27 mouse cellular contexts compared by ENCODE assay signal in genomic region chr3:131117352-131117751, GRCm38 (mm10). TPM values are rescaled to one million over a fixed set of nuclear protein-coding genes. Genes with fewer than 3 reads are reported as not detected.
A peak's percentile ranks its signal among the peaks of the same experiment; 100 is the strongest.
DNase-seq lines count a peak whose midpoint lies in the region; ATAC-seq and TF ChIP-seq lines count a peak whose summit lies in the region.
"Had no signal": no experiment of that assay in that cellular context is flagged by ENCODE, and none has a peak within 500 bp of the region (broad histone marks: within the 10 kb centered on the region; RNA-seq: fewer than 3 reads in every experiment).

No protein-coding gene starts in this region.

- in situ Hi-C loops in CH12.LX (cut with MboI; ENCODE audit: low pct_ligation_motif_present, low pct_unique_long_range_greater_than_20kb, low sequenced_read_pairs) = no loop called here

- TF ChIP-seq EP300 in CH12.LX (IDR thresholded peaks at IDR 0.05; ENCODE audit: low read length) = no peak

- peak overlapping the region; percentile 56 for H3K27ac ChIP-seq in spleen, adult 2 months (ENCODE audit: insufficient read depth, low read length)
- peak overlapping the region; percentile 93 for H3K27ac ChIP-seq in CH12.LX (ENCODE audit: insufficient read depth, low read depth)
- no peak overlapping the region for H3K27ac ChIP-seq in embryonic facial prominence, embryonic 13.5 days
- H3K27ac ChIP-seq in midbrain, embryonic 16.5 days (ENCODE audit: low read length) = no peak overlapping the region
- H3K27ac ChIP-seq: forebrain, embryonic 12.5 days; hindbrain, embryonic 15.5 days; intestine, embryonic 15.5 days; layer of hippocampus, adult 2 months; macrophage; neural tube, embryonic 15.5 days; stomach, embryonic 15.5 days had no signal

- DNase-seq in spleen, adult 2 months (ENCODE audit: low read depth in 1 of 2, low spot score in 2 of 2) = no peak
- no peak for DNase-seq in spleen, postnatal 14 days (ENCODE audit: low spot score in 2 of 2)
- DNase-seq in CH12.LX (ENCODE audit: extremely low read depth) = no peak
- DNase-seq in layer of hippocampus, adult 11-12 months (ENCODE audit: low spot score) = no peak
- no peak for DNase-seq in retina, embryonic 14.5 days (ENCODE audit: low spot score)
- no peak for DNase-seq in ovary, postnatal 36 days (ENCODE audit: low spot score)
- DNase-seq: adrenal gland, postnatal 14 days; cerebellum, adult 2 months; heart, postnatal 4 days; kidney, adult 9 months; kidney, postnatal 14 days; liver, postnatal 0 days; right cerebral cortex, postnatal 14 days had no signal

- no peak for TF ChIP-seq RAD21 in CH12.LX (IDR thresholded peaks at IDR 0.05; ENCODE audit: low read depth, low read length)

- no peak for ATAC-seq in embryonic facial prominence, embryonic 13.5 days (ENCODE audit: insufficient number of reproducible peaks, insufficient read depth, low FRiP score, low TSS enrichment, low read depth)
- ATAC-seq in midbrain, embryonic 16.5 days = no peak
- ATAC-seq: intestine, embryonic 15.5 days; liver, postnatal 0 days; lung, postnatal 0 days; Patski had no signal

- TF ChIP-seq POLR2A in spleen, adult 2 months (IDR thresholded peaks at IDR 0.05; ENCODE audit: low read depth, low read length) = no peak
- TF ChIP-seq POLR2A in CH12.LX (IDR thresholded peaks at IDR 0.05; ENCODE audit: low read depth, low read length) = no peak

- peaks cover 3% of the 10 kb centered on the region for H3K9me3 ChIP-seq in CH12.LX (replicated peaks; ENCODE audit: low read length)
- H3K9me3 ChIP-seq in embryonic facial prominence, embryonic 13.5 days = no peaks in the 10 kb centered on the region
- no peaks in the 10 kb centered on the region for H3K9me3 ChIP-seq in midbrain, embryonic 16.5 days (replicated peaks; ENCODE audit: control insufficient read depth, low read length, poor library complexity, severe bottlenecking)
- H3K9me3 ChIP-seq: forebrain, embryonic 12.5 days; hindbrain, embryonic 15.5 days; intestine, embryonic 15.5 days; neural tube, embryonic 15.5 days; stomach, embryonic 15.5 days had no signal

- H3K79me2 ChIP-seq in CH12.LX (replicated peaks; ENCODE audit: control insufficient read depth, extremely low read depth, insufficient read depth, poor library complexity, severe bottlenecking) = peaks cover 41% of the 10 kb centered on the region

- H3K4me2 ChIP-seq in CH12.LX (ENCODE audit: insufficient read depth, low read depth, poor library complexity, severe bottlenecking) = peak overlapping the region; percentile 80
- peak overlapping the region; percentile 82 for H3K4me2 ChIP-seq in embryonic facial prominence, embryonic 13.5 days
- peak overlapping the region; percentile 39; the same call in 1 of the 2 replicates for H3K4me2 ChIP-seq in midbrain, embryonic 16.5 days (ENCODE audit: low read length)
- H3K4me2 ChIP-seq: forebrain, embryonic 12.5 days; hindbrain, embryonic 15.5 days; intestine, embryonic 15.5 days; liver, embryonic 11.5 days; neural tube, embryonic 15.5 days; stomach, embryonic 15.5 days had no signal

- TF ChIP-seq CTCF in spleen, adult 2 months (IDR thresholded peaks at IDR 0.05; ENCODE audit: extremely low read depth, insufficient read depth, insufficient read length, insufficient replicate concordance) = no peak
- TF ChIP-seq CTCF in CH12.LX (conservative IDR thresholded peaks at IDR 0.05 in 1 of 2, IDR thresholded peaks at IDR 0.05 in 1 of 2; ENCODE audit: low read depth in 2 of 2, low read length in 2 of 2) = no peak

- H3K4me3 ChIP-seq in spleen, adult 2 months (ENCODE audit: extremely low read depth, insufficient read depth, insufficient read length) = peak overlapping the region; percentile 17; the same call in 1 of the 2 replicates
- no peak overlapping the region for H3K4me3 ChIP-seq in CH12.LX (replicated peaks in 1 of 3; ENCODE audit: low read depth in 2 of 3, low read length in 2 of 3, poor library complexity in 1 of 3)
- peak overlapping the region; percentile 30 for H3K4me3 ChIP-seq in embryonic facial prominence, embryonic 13.5 days
- H3K4me3 ChIP-seq in midbrain, embryonic 16.5 days (ENCODE audit: low read depth, low read length) = no peak overlapping the region
- H3K4me3 ChIP-seq: erythroblast, embryonic 14.5 days; forebrain, embryonic 12.5 days; hindbrain, embryonic 15.5 days; intestine, embryonic 15.5 days; layer of hippocampus, adult 2 months; neural tube, embryonic 15.5 days; stomach, embryonic 15.5 days had no signal

- dilution Hi-C loops in CH12.LX (cut with MboI; ENCODE audit: extremely low pct_ligation_motif_present, extremely low pct_unique_long_range_greater_than_20kb, low sequenced_read_pairs) = no loop called here

- peaks cover 12% of the 10 kb centered on the region for H3K4me1 ChIP-seq in spleen, adult 2 months (ENCODE audit: control insufficient read depth, insufficient read depth, insufficient read length)
- H3K4me1 ChIP-seq in CH12.LX (ENCODE audit: control insufficient read depth in 1 of 2, insufficient read depth in 2 of 2) = peaks cover 14 to 42% of the 10 kb centered on the region in 2 experiments
- peaks cover 50% of the 10 kb centered on the region for H3K4me1 ChIP-seq in embryonic facial prominence, embryonic 13.5 days
- peaks cover 7% of the 10 kb centered on the region for H3K4me1 ChIP-seq in midbrain, embryonic 16.5 days (ENCODE audit: control insufficient read depth, insufficient read depth, low read length)

- 0 out of 2 replicates have a peak, but pooled peaks cover 1% of the 10 kb centered on the region for H3K36me3 ChIP-seq in spleen, adult 2 months (ENCODE audit: control insufficient read depth, insufficient read depth, low read length)
- H3K36me3 ChIP-seq in CH12.LX (replicated peaks in 1 of 2; ENCODE audit: control insufficient read depth in 1 of 2, insufficient read depth in 1 of 2, low read length in 1 of 2) = peaks cover 9 to 17% of the 10 kb centered on the region in 2 experiments
- peaks cover 38% of the 10 kb centered on the region for H3K36me3 ChIP-seq in embryonic facial prominence, embryonic 13.5 days
- no peaks in the 10 kb centered on the region for H3K36me3 ChIP-seq in midbrain, embryonic 16.5 days (ENCODE audit: control insufficient read depth, insufficient read depth, low read length)
- H3K36me3 ChIP-seq: G1E; hindbrain, embryonic 15.5 days; intestine, embryonic 15.5 days; neural tube, embryonic 15.5 days; stomach, embryonic 15.5 days had no signal

- peak overlapping the region; percentile 55 for H3K9ac ChIP-seq in CH12.LX (ENCODE audit: insufficient read depth, low read depth)
- peak overlapping the region; percentile 21; the same call in 1 of the 2 replicates for H3K9ac ChIP-seq in embryonic facial prominence, embryonic 13.5 days
- H3K9ac ChIP-seq in midbrain, embryonic 16.5 days (ENCODE audit: low read depth, low read length) = no peak overlapping the region
- H3K9ac ChIP-seq: forebrain, embryonic 12.5 days; hindbrain, embryonic 15.5 days; intestine, embryonic 15.5 days; liver, postnatal 0 days; neural tube, embryonic 15.5 days; stomach, embryonic 15.5 days had no signal

- H3K27me3 ChIP-seq in spleen, adult 2 months (ENCODE audit: control insufficient read depth, insufficient read depth, low read length) = no peaks in the 10 kb centered on the region; the same call in 1 of the 2 replicates
- peaks cover 14% of the 10 kb centered on the region for H3K27me3 ChIP-seq in CH12.LX (replicated peaks)
- no peaks in the 10 kb centered on the region for H3K27me3 ChIP-seq in embryonic facial prominence, embryonic 13.5 days
- H3K27me3 ChIP-seq in midbrain, embryonic 16.5 days (ENCODE audit: control insufficient read depth, insufficient read depth, low read depth, low read length) = no peaks in the 10 kb centered on the region
- H3K27me3 ChIP-seq: Patski had no signal

- WGBS in spleen, adult 2 months = 67% methylated on average over 15 of the region's 15 CpGs
- 85% methylated on average over 15 of the region's 15 CpGs for WGBS in embryonic facial prominence, embryonic 13.5 days
- WGBS in midbrain, embryonic 16.5 days = 92% methylated on average over 15 of the region's 15 CpGs

TF ChIP-seq in CH12.LX, 34 proteins besides CTCF, POLR2A, EP300 and RAD21:
- TF ChIP-seq NRF1 (IDR thresholded peaks at IDR 0.05; ENCODE audit: low read depth, low read length) (0 out of 2 replicates have a peak, but pooled peaks have one; percentile 26), MAX (IDR thresholded peaks at IDR 0.05; ENCODE audit: low read length) (0 out of 2 replicates have a peak, but pooled peaks have one; percentile 12), BHLHE40 (IDR thresholded peaks at IDR 0.05; ENCODE audit: low read depth, low read length) (peak; percentile 84), JUN (IDR thresholded peaks at IDR 0.05; ENCODE audit: insufficient read depth, low read depth, low read length) (no peak)

RNA-seq across cellular contexts. Expression of gene Lef1, which starts 7.1 kb away (rescaled TPM):
- polyA plus RNA-seq in spleen, adult 2 months (2012; rRNA removed) = 50.9 and 54.5 TPM in 2 replicates
- total RNA-seq in CH12.LX (2012; rRNA removed) (14.5 and 15.8 TPM in 2 replicates), CH12.LX (2014; rRNA removed) (1.4 and 1.8 TPM in 2 replicates)
- polyA plus RNA-seq in CH12.LX (2012; ENCODE audit: insufficient read length, low read depth) = 2.7 and 4.4 TPM in 2 replicates
- 117 and 134 TPM in 2 replicates for polyA plus RNA-seq in embryonic facial prominence, embryonic 13.5 days (2015; fragmentation: Nextera tagmentation; extraction: Ambion mirVana)
- 67.6 and 81.3 TPM in 2 replicates for polyA plus RNA-seq in midbrain, embryonic 16.5 days (2015; fragmentation: Nextera tagmentation; extraction: Ambion mirVana)
- polyA plus RNA-seq: erythroblast, embryonic 14.5 days; G1E had no signal

Comparison
In these comparisons a context has a peak if more than half of its experiments do, and no peak if none do; other contexts are left out.
1. H3K27ac ChIP-seq: peak in spleen, adult 2 months (single experiment) and CH12.LX (single experiment); none in embryonic facial prominence, embryonic 13.5 days (single experiment) and midbrain, embryonic 16.5 days (single experiment).
2. H3K4me3 ChIP-seq: peak in spleen, adult 2 months (single experiment) and embryonic facial prominence, embryonic 13.5 days (single experiment); none in CH12.LX (0 of 3) and midbrain, embryonic 16.5 days (single experiment).
3. Peak in every context shown above with its lines, with median percentiles within 50 percentile points of each other: H3K4me2 ChIP-seq.